Mouse (Mus musculus): ENCODE results near the gene Akt1.

Gene Akt1

DNA sequence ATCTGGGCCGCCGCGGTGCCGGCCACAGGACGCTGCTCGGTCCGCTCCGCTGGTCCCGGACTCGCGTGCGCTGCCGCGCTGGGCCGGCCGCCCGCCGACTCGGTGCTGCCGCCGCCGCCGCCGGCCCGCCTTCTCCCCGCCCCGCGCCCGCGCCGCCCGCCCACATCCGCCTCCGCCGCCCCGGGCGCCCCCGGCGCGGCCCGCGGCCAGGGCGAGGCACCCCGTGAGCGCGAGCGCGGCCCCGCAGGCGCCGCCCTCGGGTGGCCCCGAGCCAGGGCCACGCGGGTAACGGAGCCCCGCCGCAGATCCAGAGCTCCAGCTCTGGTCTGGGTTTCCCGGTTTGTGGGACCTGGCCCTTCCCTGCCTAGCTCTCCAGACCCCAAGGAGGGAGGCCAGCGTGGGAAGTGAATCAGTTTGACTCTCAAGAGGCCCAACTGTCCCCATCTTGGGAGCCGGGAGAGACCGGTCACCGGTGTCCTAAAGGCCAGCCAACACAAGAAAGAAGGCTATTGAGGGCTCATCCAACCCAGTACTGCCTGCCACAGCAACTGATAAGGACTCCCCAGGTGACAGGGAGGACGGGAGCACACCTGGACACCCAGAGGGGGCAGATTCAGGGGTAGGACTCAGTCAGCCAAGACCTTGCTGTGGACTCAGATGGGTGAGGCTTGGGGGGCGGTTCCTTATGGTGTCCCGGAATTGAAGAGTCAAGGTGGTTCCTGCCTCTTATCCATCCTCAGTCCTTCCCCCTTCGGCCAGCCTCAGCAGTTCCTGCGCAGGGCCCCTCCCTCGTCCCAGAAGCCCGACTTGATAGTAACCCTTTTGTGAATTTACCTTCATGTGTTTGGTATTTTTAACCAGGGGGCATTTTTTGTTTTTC is at the start of gene Akt1:
Gene Akt1 (minus strand): TSS at position 753 of the 880 bp plus-strand sequence.
- DNase-seq (ENCODE audit: low spot score in 2 of 2): peak; percentile 38 to 57

DNA sequence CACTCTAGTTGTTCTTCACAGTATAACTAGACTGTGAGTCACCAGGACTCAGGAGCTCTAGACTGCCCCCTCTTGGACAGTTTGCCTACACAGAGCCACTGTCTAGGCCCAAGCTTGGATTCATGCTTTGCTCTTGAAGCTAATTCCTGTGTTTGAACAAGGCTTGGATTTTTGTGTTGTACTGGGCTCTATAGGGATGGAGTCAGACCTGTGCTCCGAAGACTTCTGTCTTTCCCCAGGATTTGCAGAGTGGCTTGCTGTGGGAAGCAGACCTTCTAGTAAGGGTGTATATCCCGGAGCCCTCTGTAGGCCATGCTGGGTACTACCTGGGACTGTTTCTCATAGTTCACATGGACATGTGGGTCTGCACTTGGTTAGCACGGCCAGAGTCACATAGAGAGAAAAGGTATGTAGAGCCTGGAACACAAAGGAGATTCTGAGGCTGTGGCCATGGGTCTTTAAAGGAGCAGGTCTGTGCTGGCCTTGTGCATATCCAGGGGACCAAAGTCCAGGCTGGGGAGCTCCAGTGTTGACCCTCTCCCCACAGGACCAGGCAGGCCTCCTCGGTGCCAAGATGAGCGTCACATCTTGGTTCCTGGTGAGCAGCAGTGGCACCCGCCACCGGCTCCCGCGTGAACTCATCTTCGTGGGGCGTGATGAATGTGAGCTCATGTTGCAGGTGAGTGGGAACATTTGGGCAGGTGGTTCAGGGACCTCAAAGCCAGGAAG is 49.6 kb upstream of the Akt1 start:
- DNase-seq (ENCODE audit: low spot score in 2 of 2): peak; percentile 45 to 69

DNA sequence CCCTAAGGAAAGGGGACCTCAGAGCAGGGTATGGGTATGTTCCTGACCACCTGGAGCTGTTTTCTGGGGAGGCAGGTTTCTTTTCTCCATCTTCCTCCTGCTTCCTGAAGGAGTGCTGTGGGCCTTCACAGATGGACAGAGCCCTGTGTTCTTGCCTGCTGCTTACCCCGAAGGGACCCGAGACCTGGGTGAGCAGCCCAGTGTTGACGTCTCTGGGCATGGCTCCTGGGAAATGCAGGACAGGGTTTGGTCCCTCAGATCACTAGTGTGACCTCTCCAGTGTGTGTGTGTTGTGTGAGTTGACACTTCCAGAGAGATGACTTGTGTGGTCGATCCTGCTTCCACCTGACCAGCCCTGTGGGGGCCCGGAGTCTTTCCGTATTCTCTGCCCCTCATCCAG is 48.8 kb upstream of the Akt1 start:
- DNase-seq (ENCODE audit: low spot score in 2 of 2): no peak

DNA sequence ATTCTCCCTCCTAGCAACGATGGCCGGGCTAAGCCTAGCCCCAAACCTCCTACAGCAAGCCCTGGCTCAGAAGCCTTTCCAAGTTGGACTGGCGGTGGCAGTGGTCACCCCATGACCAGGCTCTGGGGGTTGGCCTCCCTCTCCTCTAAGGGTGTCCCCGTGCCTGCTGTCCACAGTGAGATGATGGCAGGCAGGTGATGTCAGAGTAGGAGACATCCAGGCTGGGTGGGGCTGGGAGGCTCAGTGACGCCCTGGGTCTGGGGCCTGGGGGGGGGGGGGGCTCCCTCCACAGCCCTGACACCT is 48.3 kb upstream of the Akt1 start:
- no peak for DNase-seq (ENCODE audit: low spot score in 2 of 2)

DNA sequence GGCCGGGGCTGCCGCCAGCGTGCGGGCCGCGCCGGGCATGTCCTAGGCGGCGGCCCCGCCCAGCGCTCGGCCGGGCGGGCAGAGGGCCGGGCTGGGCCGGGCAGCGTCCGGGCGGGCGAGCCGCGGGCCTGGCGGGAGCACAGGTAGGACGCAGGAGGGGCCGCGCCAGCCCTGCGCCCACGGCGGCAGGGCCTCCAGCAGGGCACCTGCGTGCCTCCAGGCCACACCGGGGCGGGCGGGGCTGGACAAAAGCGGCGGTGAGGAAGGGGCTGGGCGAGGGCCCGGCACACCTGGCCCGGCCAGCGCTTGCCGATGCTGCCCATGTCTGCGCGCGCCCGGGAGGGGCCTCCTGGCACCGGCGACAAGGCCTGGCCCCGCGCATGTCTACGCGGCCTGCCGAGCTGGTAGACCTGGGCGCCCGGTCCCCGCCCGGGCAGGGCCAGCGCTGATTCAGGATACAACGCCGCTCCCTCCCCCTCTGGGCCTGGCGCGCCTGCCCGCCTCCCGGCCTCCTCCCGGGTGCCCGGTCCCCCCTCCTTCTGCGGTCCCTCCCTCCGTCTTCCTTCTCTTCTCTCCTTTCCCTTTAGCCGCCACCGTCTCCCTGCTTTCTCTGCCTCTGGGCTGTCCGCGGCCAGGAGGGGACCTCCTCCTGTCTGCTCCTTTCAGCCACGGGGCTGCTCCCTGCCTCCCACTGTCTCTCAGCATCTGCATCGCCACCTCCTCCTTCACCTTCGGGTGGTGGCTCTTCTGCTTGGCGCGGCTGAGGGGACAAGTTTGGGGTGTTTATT is 47.8 kb upstream of the Akt1 start:
- DNase-seq (ENCODE audit: low spot score in 2 of 2): no peak

DNA sequence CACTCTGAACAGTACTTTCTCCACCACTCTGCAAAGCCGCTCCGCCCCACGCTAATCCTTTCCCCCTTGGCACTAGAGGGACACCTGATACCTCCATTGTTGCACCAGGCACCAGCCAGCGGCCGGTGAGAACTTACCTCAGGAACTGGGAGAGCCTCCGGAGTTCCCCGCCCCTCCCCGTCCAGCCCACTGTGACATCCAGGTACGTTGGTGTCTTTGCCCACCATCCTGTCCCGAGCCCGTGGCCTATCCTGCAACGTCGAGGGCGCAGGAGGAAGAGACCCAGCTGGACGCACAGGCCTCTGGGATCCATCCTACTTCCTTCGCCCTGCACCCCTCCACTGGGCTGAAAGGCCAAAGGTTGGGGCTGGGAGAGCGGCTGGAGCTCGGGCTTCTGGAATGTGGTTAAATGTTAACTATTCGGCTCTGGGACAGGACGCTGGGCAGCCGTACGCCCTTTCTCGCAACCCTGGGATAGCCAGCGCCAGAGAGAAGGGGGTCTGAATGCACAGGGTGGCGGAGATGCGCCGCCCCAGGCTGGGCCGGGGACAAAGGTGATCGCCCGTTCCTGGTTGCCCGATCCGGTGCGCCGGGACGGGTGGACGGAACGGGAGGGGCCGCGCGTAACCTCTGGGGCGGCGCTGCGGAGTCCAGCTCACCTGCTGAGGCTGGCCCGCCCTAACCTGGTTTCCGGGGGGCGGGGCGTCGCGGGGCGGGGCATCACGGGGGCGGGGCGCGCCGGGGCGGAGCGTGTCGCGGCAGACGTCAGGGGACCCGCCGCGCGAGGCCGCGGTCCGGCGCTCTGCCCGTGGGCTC is 46.9 kb upstream of the Akt1 start:
- peak; percentile 33 to 56 for DNase-seq (ENCODE audit: low spot score in 2 of 2)

DNA sequence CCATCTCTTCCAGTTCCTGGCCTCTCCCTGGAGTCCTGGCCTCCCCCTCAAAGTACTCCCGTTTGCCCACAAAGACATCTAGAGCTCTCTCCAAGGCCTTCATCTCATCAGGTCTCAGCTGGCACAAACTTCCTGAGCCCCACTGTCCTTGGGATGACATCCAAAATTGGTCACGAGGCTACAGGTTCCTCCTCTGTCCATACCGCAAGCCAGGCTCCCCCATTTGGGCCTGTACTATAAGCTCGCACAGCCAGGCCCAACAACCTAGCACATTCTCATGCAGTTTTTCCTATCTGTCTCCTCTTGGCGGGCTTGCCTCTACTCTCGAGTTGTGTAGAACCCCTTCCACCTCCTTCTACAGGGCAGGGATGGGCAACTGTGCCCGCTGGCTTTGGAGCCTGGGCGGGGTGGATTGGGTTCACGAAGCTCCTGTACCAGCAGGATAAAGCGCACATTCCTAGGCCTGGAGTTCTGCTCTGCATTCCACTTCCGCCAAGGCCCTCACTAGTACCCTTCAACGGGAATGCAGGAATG is 46.3 kb upstream of the Akt1 start:
- no peak for DNase-seq (ENCODE audit: low spot score in 2 of 2)

DNA sequence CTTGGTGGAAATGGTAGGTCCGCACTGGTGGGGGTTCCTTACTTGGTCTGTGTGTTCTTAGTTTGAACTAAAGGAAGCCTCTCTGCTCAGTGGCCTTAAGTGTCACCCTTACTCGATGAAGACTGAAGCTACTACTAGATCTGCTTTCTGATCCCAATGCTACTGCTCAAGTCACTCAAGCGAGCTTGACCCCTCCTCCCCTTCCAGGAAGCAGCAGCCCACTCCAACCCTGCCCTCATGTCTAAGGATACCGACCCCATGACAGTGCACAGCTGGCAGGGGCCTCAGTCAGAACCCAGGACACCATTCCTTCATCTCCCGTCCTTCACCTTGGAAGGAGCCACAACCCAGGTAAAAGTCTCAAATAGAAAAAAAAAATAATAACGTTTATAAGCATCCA is 45.5 kb upstream of the Akt1 start, which contains the start of gene Cep170b:
Gene Cep170b (plus strand): TSS at position 240 of the 400 bp plus-strand sequence.
- DNase-seq (ENCODE audit: low spot score in 2 of 2): no peak

DNA sequence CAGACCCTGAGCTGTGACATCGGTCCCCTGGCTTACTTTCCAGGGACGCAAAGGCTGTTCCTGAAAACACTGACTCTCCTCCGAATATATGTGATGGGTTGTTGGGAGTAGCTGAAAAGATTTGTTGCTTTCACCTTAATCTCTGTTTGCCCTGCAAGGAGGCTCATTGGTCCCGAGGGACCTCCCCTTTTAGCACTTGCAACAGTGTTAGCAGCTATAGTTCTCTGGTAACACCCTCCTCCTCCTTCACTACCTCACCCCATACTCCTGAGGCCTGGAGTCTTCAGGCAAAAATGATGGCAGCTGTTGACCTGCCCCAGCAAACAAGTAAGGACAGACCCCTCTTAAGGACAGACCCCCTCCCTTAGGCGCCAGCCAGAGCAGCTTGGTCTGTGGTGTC is 44.3 kb upstream of the Akt1 start:
- no peak for DNase-seq (ENCODE audit: low spot score in 2 of 2)

DNA sequence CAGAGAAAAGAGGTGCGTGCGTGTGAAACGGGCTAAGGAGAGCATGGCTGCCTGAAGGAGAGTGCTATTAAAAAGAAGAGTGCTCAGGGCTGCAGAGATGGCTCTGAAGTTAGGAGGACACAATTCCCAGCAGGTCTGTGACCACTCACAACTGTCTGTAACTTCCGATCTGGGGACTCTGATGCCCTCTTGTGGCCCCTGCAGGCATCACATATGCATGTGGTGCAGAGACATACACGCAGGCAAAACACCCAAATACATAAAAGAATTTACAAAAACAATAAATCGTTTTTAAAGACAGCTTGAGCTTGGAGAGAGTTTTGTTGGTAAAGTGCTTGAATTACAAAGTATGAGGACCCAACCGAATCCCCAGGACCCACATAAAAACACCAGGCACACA is 42.5 kb upstream of the Akt1 start:
- DNase-seq (ENCODE audit: low spot score in 2 of 2): peak; percentile 38 to 57

DNA sequence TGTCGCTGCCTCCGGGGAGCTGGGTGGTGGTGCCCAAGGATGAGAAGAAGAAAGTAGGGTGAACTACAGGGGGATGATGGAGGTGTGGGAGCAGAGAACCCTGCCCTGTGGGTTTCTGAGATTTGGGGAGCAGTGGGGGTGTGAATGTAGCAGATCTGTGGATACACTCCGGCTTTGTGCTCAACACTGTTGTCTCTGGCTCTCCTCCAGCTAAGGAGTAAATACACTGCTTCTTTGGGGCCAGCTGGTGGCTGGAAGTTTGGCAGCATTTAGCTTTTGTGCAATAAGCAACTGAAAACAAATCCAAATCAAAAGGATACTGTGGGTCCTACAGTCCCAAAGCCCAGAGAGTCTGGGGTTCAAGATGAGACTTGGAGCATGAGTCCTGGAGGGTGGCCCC is 39.3 kb upstream of the Akt1 start:
- DNase-seq (ENCODE audit: low spot score in 2 of 2): no peak

DNA sequence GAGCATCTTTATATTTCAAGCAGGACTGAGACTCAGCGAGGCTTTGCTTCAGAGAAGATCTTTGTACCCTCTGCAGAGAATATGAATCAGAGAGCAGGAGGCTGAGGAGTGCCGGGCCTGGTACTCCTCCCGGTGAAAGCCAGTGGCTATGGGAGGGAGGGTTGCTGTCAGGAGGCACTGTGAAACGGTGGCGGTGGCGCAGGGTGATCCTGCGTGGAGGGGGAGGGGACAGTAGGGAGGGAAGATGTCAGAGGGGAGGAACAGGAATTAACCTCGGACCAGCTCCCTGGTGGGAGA is 32.8 kb upstream of the Akt1 start:
- no peak for DNase-seq (ENCODE audit: low spot score in 2 of 2)

DNA sequence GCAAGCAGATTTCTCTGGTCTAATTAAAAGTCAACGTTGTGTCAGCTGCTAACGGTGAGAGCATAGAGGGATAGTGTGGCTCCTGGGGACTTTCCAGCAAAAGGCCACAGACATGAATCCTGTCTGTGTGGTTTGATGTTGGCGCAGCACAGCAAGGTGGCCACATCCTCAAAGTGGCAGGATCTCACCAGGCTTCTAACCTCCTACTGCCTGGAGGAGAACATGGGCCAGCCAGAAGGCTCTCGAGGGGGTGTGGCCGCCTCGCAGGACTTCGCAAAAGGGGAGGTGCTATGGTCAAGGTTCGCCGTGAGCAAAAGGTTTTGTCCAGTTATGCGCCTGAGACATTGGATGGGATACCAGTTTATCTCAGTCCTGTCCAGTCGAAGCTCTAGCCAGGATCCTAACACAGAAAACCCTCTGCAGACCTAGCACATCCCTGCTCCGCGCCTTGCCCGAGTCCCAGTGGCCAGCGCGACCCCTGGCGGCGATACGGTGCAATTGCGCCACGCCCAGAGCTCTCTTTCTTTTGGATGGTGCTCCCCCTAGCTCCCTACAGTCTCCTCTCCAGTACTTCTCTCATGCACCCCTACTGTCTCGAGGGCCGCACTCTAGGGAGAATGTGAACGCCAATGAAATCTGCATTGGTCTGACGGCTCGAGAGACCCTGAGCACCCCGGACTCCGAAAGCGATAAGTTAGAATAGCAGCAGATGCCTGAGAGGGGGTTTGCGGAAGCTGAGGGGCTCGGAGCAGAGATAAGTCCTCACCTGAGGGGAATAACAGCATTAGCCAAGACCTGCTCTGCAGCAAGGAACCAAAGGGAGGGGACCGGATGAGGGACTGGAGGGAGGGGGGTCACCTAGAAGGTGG is 32.3 kb upstream of the Akt1 start:
- peak; percentile 76 to 92 for DNase-seq (ENCODE audit: low spot score in 2 of 2)

DNA sequence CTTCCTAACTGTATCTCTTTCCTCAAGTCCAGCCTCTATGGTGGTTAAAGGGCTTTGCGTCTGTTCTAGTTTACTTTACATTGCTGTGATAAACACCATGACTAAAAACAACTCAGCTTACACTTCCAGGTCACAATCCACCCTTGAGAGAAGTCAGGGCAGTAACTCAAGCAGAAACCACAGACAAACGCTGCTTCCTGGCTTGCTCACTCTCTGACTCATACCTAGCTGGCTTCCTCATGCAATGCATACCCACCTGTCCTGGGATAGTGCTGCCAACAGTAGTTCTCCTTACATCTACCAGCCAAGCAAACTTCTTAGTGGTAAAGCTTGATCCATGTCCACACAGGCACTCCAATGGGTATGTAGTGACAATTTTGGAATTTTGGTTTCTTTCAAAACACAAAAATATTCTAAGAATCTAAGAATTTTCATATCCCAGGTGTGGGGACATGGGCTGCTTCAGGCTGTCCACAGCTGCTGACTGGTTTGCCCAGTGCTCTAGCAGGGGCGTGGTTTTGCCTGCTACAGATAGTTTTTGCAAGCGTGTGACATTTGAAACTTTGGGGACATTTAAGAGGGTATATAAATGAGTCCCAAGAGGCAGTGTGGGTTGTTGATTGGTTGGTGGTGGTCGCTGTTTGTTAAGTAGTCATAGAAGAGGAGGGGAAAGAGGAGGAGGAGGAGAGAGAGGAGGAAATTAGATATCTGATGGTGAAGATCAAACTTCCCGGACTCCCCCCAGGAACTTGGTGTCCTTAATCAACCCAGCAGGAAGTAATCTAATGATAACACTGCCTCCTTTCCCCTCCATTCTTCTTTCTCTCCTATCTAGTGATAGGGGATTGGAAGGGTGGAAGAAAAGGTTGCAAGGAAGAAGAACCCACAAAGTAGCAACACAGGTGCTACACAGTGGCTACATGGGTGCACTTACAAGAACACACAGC is 28.0 kb upstream of the Akt1 start:
- no peak for DNase-seq (ENCODE audit: low spot score in 2 of 2)

DNA sequence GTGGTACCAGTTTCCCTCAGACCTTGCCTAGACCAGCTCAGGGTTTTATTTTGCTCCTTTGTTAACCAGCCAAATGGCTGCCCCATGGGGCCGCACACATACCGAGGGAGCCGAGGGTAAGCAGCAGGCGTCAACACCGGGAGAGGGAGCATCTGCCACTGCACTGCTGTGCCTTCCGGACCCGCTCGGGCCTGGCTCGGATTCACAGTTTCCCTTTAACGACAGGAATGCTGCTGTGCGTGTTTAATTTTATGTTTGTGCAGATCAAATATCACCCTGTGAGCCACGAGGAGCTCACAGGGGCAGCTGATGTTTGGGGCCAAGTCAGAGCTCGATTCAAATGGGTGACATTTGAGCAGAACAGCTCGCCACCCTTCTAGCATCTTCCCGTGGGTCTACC is 25.8 kb upstream of the Akt1 start:
- no peak for DNase-seq (ENCODE audit: low spot score in 2 of 2)

DNA sequence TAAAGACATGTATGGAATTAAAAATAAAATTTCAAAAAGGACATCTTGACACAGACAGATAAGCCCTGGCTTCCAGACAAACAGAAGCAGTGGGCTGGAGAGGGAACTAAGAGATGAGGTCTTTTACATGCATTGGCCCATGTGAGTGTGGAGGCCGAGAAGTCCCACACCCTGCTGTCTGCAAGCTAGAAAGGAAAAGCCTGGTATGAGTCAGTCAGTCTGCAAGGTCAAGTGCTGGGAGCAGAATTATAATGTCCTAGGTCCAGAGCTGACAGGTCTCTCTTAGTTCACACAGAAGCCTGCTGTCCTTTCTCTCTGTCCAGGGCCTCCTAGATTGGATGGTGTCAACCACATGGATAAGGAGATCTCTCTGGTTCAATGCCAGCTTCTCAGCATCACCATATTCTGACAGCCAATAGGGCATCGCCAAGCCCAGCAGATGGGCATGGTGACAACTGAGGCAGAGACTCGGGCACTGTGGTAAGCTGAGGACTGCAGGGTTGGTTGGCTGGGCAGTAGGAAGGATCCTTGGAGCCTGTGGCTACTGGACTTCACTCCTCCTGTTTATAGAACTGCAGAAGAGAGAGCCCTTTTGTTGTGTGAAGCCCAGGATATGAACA is 22.2 kb upstream of the Akt1 start:
- DNase-seq (ENCODE audit: low spot score in 2 of 2): no peak

DNA sequence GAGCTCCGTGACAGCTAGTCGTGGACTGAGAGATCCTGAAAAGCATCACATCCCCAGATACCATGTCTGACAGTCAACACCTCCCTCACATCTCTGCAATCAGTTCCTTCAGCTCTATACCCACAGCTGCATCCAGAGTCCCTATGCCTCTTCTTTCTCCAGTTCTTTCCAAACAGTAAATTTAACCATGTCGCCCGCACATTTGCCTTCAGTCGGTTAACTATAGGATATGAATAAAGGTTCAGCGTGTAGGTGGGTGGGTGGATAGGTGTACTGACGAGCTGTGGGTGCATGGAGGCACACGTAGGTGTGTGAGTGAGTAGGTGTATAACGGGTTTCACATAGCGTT is 19.4 kb upstream of the Akt1 start:
- no peak for DNase-seq (ENCODE audit: low spot score in 2 of 2)

DNA sequence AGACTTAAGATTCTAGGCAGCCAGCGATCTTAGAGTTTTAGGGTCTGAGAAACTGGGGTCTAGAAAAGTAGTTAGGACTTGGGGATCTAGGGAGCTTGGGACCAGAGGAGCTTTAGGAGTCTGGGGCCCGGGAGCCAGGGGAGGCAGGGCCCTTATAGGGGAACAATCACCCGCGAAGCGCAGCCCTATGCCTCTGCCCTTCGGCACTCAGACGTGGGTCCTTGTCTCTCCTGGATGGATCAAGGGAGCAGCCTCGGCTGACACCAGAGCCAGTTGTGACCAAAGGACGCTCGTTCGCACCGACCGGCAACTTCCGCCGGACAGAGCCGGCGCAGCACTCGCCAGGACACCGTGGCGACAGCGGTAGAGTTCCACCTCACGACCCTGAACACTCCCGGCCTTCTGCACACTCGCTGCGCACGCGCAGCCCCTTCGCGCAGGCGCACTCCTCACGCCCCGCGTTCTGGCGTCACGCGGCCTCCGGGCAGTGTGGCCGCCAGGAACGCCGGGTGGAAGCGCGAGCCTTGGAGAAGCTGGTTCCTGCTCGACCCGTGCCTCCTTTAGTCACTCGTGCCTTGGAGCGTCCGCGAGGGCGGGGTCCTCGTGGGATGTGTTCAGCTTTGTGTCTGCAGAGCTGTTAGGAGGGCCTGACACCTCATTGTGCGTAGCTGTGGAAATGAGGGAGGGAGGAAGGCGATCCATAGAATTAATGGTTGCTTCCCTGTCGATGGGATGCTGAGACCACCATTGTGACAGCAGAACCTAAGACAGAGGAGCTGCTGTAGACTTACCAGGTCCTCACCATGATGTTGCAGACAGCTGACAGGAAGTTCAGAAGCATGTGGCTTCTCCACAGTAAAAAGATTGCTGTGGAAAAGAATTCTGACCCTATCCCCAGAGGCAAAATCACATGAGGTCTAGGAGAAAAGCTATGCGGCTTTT is 18.8 kb upstream of the Akt1 start:
- DNase-seq (ENCODE audit: low spot score in 2 of 2): peak; percentile 83 to 94

Measured in thymus, postnatal 10 days (tissue).